Mouse (Mus musculus): ENCODE measurements around the gene Ccs. TPM values are rescaled to one million over a fixed set of nuclear protein-coding genes. Genes with fewer than 3 reads are reported as not detected.

Ccs gene
- total and polyA plus RNA-seq, 2 experiments from 2014 or later = 41.8 to 58.6 TPM

DNA sequence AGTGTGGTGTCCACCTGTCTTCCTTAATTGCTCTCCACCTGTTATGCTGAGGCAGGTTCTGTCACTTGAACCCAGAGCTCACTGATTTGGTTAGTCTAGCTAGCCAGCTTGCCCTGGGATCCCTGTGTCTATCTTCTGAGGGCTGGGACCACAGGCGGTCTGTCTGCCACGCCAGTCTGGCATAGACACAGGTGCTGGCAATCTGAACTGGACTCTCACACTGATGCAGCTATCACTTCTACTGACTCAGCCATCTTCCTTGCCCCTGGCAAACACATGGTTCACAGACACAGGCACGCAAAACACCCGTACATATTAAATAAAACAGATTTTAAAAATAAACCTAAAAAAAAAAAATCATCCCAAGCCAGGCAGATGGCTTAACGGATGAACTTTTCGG, 2.1 kb downstream of the Ccs start:
- WGBS = 93% methylated on average over 6 of the region's 6 CpGs
- ATAC-seq (ENCODE audit: insufficient read depth, low read depth) = no peak
- Histone ChIP-seq H3K9me3 (replicated peaks; ENCODE audit: control insufficient read depth, low read length) (no peaks in the 10 kb centered on the region), H3K4me3 (ENCODE audit: low read depth, low read length) (no peak overlapping the region), H3K27ac (ENCODE audit: low read depth) (no peak overlapping the region), H3K9ac (replicated peaks; ENCODE audit: low read depth, low read length) (no peak overlapping the region), H3K4me1 (ENCODE audit: control insufficient read depth, insufficient read depth) (peaks cover 11% of the 10 kb centered on the region), H3K27me3 (ENCODE audit: control insufficient read depth, insufficient read depth, low read length) (0 out of 2 replicates have a peak, but pooled peaks cover 14% of the 10 kb centered on the region), H3K36me3 (replicated peaks; ENCODE audit: control insufficient read depth, insufficient read depth, low read length) (peaks cover 6% of the 10 kb centered on the region; the same call in 1 of the 2 replicates), H3K4me2 (ENCODE audit: low read depth, low read length) (no peak overlapping the region)
- no peak for TF ChIP-seq EP300 (IDR thresholded peaks at IDR 0.05; ENCODE audit: low read depth)
- no peak for TF ChIP-seq CTCF (IDR thresholded peaks at IDR 0.05; ENCODE audit: low read depth)
- DNase-seq (ENCODE audit: low spot score) = no peak

DNA sequence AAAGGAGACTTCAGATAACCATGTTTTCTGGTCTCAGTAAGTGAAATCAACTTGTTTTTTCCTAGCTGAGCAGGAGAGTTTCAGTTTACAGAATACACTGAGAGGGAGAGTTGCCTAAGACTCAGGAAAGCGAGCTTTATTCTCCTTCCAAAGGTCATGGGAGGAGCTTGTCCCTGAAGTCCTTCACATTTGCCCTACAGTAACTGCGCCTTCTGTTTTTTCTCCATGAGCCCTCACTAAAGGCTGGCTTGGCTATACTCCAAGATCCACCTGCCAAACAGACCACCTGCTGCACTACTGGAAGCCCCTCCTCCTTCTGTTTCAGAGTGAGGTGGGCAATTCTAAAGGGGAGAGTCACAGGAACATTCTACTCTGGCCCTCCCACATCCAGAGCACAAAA, 3.0 kb downstream of the Ccs start:
- TF ChIP-seq CTCF (IDR thresholded peaks at IDR 0.05; ENCODE audit: low read depth) (no peak), EP300 (IDR thresholded peaks at IDR 0.05; ENCODE audit: low read depth) (no peak)
- ATAC-seq (ENCODE audit: insufficient read depth, low read depth) (no peak), DNase-seq (ENCODE audit: low spot score) (no peak)
- Histone ChIP-seq H3K36me3 (replicated peaks; ENCODE audit: control insufficient read depth, insufficient read depth, low read length) (peaks cover 6% of the 10 kb centered on the region; the same call in 1 of the 2 replicates), H3K9me3 (replicated peaks; ENCODE audit: control insufficient read depth, low read length) (no peaks in the 10 kb centered on the region), H3K27ac (ENCODE audit: low read depth) (no peak overlapping the region), H3K4me2 (ENCODE audit: low read depth, low read length) (no peak overlapping the region), H3K4me1 (ENCODE audit: control insufficient read depth, insufficient read depth) (peaks cover 11% of the 10 kb centered on the region), H3K27me3 (ENCODE audit: control insufficient read depth, insufficient read depth, low read length) (0 out of 2 replicates have a peak, but pooled peaks cover 11% of the 10 kb centered on the region), H3K9ac (replicated peaks; ENCODE audit: low read depth, low read length) (no peak overlapping the region), H3K4me3 (ENCODE audit: low read depth, low read length) (no peak overlapping the region)
- WGBS = 76% methylated on average over 2 of the region's 2 CpGs

DNA sequence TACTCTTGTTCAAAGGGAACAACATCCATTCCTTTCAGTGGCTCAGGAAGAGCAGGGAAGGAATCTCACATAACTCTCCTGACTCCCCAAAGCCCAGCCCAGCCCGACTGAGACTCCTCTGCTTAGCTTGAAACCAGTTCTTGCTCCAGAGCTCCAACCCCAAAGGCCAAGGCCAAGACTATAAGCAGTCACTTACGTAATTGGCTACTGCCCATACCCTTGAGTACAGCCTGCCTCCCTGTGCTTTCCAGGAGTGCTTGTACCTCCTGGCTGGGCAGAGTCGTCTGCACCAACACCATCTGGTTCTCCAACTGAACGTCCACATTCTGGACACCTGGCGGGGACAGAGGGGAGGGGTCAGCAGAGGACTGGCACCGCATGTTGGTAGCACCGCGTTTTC, 5.2 kb downstream of the Ccs start:
- DNase-seq (ENCODE audit: low spot score) = no peak
- 83% methylated on average over 8 of the region's 8 CpGs for WGBS
- Histone ChIP-seq H3K9me3 (replicated peaks; ENCODE audit: control insufficient read depth, low read length) (no peaks in the 10 kb centered on the region), H3K27ac (ENCODE audit: low read depth) (no peak overlapping the region), H3K9ac (replicated peaks; ENCODE audit: low read depth, low read length) (no peak overlapping the region), H3K36me3 (replicated peaks; ENCODE audit: control insufficient read depth, insufficient read depth, low read length) (peaks cover 6% of the 10 kb centered on the region; the same call in 1 of the 2 replicates), H3K4me3 (ENCODE audit: low read depth, low read length) (no peak overlapping the region), H3K27me3 (ENCODE audit: control insufficient read depth, insufficient read depth, low read length) (no peaks in the 10 kb centered on the region), H3K4me1 (ENCODE audit: control insufficient read depth, insufficient read depth) (peaks cover 6% of the 10 kb centered on the region; the same call in 1 of the 2 replicates), H3K4me2 (ENCODE audit: low read depth, low read length) (no peak overlapping the region)
- no peak for ATAC-seq (ENCODE audit: insufficient read depth, low read depth)
- TF ChIP-seq CTCF (IDR thresholded peaks at IDR 0.05; ENCODE audit: low read depth) = no peak
- TF ChIP-seq EP300 (IDR thresholded peaks at IDR 0.05; ENCODE audit: low read depth) = no peak

DNA sequence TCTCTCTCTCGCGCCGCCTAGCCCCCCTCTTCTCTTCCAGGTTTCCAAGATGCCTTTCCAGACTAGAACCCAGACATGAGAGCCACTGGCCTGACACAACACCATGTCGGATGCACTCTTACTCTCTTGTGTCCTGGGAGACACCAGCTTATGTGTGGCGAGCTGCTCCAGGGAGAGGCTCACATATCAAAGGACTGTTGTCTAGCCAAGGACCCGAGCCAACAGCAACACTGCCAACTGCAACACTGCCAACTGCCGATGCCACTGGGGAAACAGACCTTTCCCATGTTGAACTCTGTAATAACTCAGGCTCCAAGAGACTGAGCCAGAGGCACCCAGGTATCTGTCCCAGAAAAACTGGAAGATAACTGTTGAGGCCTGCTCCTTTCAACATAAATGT, 10.0 kb downstream of the Ccs start:
- Histone ChIP-seq H3K36me3 (replicated peaks; ENCODE audit: control insufficient read depth, insufficient read depth, low read length) (peaks cover 6% of the 10 kb centered on the region; the same call in 1 of the 2 replicates), H3K4me3 (ENCODE audit: low read depth, low read length) (no peak overlapping the region), H3K9me3 (replicated peaks; ENCODE audit: control insufficient read depth, low read length) (no peaks in the 10 kb centered on the region), H3K4me1 (ENCODE audit: control insufficient read depth, insufficient read depth) (no peaks in the 10 kb centered on the region), H3K27ac (ENCODE audit: low read depth) (no peak overlapping the region), H3K9ac (replicated peaks; ENCODE audit: low read depth, low read length) (no peak overlapping the region), H3K27me3 (ENCODE audit: control insufficient read depth, insufficient read depth, low read length) (no peaks in the 10 kb centered on the region), H3K4me2 (ENCODE audit: low read depth, low read length) (no peak overlapping the region)
- 48% methylated on average over 7 of the region's 7 CpGs for WGBS
- ATAC-seq (ENCODE audit: insufficient read depth, low read depth) (no peak; the same call in 1 of the 2 replicates), DNase-seq (ENCODE audit: low spot score) (no peak)
- TF ChIP-seq CTCF (IDR thresholded peaks at IDR 0.05; ENCODE audit: low read depth) (0 out of 2 replicates have a peak, but pooled peaks have one; percentile 8), EP300 (IDR thresholded peaks at IDR 0.05; ENCODE audit: low read depth) (no peak)

DNA sequence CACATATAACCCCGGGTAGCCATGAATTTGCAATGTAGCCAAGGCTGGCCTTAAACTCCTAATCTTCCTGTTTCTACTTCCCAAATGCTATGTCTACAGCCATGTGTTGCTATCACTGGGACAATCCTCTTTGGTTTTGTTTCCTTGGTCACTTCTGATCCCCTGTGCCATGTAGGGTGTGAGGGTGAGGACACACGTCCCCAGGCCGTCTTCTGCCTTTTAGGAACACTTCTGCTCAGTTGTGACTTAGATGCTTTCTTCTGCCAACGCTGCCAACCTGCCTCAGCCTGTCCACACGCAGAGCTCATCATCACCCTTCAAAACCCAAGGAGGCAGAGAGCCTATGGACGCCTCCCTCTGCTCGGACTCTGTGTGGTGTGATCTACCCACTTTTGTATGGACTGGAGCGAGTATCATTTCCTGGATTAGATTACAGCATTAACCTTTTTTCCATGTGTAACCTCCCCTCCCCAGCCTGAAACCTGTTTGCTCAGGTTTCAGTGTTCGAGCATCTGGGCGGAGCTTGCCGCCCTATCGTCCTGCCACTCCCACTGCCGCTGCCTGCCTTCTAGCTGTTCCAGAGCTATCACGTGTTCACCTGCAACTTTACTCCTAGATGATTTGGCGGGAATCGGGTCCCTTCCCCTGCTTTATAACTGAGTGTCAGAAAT, 10.6 kb downstream of the Ccs start:
- ATAC-seq (ENCODE audit: insufficient read depth, low read depth) = no peak
- Histone ChIP-seq H3K4me2 (ENCODE audit: low read depth, low read length) (no peak overlapping the region), H3K4me1 (ENCODE audit: control insufficient read depth, insufficient read depth) (no peaks in the 10 kb centered on the region), H3K27me3 (ENCODE audit: control insufficient read depth, insufficient read depth, low read length) (no peaks in the 10 kb centered on the region), H3K9ac (replicated peaks; ENCODE audit: low read depth, low read length) (no peak overlapping the region), H3K4me3 (ENCODE audit: low read depth, low read length) (no peak overlapping the region), H3K9me3 (replicated peaks; ENCODE audit: control insufficient read depth, low read length) (no peaks in the 10 kb centered on the region), H3K36me3 (replicated peaks; ENCODE audit: control insufficient read depth, insufficient read depth, low read length) (peaks cover 6% of the 10 kb centered on the region; the same call in 1 of the 2 replicates), H3K27ac (ENCODE audit: low read depth) (no peak overlapping the region)
- DNase-seq (ENCODE audit: low spot score) = no peak
- TF ChIP-seq EP300 (IDR thresholded peaks at IDR 0.05; ENCODE audit: low read depth) = no peak
- no peak for TF ChIP-seq CTCF (IDR thresholded peaks at IDR 0.05; ENCODE audit: low read depth)
- 67% methylated on average over 16 of the region's 16 CpGs for WGBS
